Mouse (Mus musculus) bone marrow macrophage, adult 2 months (primary cell): ENCODE measurements at regions not wholly inside any gene's neighbourhood (a gene's known extent, or its start where the extent isn't known, plus 50 kb on each side); places are given as distances from the start of the nearest gene placed in this dataset.

Experiments
- CTCF ChIP-seq: IDR thresholded peaks from 2 replicates; pipeline ENCODE4 v1.5.1; 2012; ENCODE audit warnings: low read depth, mild to moderate bottlenecking, low read length, moderate library complexity
- POLR2A ChIP-seq: IDR thresholded peaks from 2 replicates; pipeline ENCODE4 v1.6.1; 2012; ENCODE audit warnings: mild to moderate bottlenecking, low read depth, low read length, borderline replicate concordance

DNA sequence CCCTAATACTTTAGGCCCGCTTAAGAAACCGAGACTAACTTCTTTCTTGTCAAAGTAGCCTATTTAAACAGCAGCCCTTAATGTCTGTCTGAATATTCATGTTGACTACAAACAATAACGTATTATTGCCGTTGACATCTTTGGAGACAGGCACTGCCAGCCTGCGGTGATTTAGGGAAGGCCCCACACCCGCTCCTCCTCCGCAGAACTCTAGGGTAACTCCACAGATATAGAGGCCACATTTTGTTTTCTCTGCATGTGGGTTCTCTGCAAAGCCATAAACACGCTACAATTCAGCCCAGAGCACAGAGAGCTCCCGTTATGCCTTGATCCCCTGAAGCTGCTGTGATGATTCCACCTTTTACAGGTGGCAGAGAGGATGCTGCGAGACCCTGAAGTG, 366.8 kb upstream of the Mki67 start:
- no peak for TF ChIP-seq POLR2A
- TF ChIP-seq CTCF: no peak
